Mouse (Mus musculus): ENCODE results near the gene Sgf29.

DNA sequence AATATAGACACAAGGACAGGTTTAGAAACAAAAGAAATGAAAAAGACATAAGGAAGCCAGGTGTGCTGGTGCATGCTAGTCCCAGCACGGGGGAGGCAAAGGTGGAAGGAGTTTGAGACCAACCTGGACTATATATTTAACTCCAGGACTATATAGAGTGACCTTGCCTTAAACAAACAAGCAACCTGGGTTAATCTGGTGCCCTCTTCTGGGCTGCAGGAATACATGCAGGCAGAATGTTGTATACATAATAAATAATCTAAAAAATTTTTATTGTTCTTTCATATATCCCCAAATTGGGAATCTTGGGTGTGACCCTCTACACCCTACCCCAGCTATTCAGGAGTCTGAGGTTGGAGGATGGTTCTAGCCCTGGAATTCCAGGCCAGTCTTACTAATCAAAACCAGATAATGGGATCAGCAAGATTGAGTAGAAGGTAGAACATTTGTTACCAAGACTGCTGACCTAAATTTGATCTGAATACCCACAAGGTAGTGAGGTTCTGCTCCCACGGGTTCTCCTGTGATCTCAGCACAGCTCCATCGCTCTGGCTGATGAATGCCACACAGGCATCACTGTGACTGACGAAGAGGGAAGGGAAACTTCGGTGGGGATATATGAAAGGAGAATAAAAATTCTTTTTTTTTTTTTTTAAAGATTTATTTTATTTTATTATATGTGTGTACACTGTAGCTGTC is 6.4 kb upstream of the Sgf29 start:
- TF ChIP-seq CTCF (IDR thresholded peaks at IDR 0.05; ENCODE audit: extremely low read depth, insufficient read length, insufficient replicate concordance, low read depth, low read length): peak; percentile 12; the same call in 1 of the 2 replicates
- TF ChIP-seq POLR2A (IDR thresholded peaks at IDR 0.05; ENCODE audit: low read depth, low read length): no peak

Data from small intestine, adult 2 months (tissue).